In the genomic region with DNA sequence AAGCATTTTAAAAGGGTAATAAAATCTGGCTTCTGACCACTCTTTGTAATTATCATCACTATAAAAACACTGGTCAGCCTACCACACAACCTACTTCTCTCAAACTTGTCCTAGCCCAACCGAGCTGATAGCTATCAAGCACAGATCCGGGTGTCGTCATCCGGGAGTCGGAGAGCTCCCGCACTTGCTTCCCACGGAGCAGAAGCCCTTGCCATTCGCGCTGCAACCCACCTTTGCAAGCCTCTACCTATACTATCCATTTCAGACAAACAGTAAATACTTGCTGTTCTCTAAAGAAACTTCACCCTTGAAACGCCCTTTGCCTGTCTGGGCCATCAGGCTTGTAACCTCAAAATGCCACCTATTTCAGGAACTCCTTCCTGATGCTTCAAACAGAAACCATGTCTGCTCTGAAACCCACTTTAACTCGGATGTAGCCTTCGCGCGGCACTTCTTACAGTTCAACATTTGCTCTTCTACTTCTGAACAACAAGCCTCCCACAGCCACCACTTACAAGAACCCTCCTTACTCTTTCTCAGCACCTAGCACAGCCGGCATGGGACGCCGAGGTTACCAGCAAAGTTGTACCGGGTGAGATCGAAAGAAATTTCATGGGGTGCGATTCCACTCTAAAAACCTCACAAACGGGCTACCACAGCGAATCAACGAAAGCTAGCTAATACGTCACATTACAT, we compare ENCODE assay signal across 8 mouse cellular contexts. TPM values are rescaled to one million over a fixed set of nuclear protein-coding genes. Genes with fewer than 3 reads are reported as not detected.
DNase-seq lines count a peak whose midpoint lies in the region; ATAC-seq and TF ChIP-seq lines count a peak whose summit lies in the region.

No protein-coding gene starts in this region.

- no peak for ATAC-seq in forebrain, postnatal 0 days
- no peak for ATAC-seq in lung, postnatal 0 days

- peak overlapping the region; percentile 59 for H3K4me2 ChIP-seq in forebrain, postnatal 0 days (ENCODE audit: low read depth)
- peak overlapping the region; percentile 59 for H3K4me2 ChIP-seq in lung, postnatal 0 days (replicated peaks; ENCODE audit: low read depth, low read length)

- peak overlapping the region; percentile 79 for H3K4me3 ChIP-seq in bone marrow macrophage, adult 2 months (ENCODE audit: insufficient read depth, low read length)
- H3K4me3 ChIP-seq in forebrain, postnatal 0 days (ENCODE audit: low read depth, low read length): peak overlapping the region; percentile 53
- peak overlapping the region; percentile 82 for H3K4me3 ChIP-seq in kidney, adult 2 months (ENCODE audit: insufficient read depth, low read depth, low read length)
- peak overlapping the region; percentile 61 for H3K4me3 ChIP-seq in lung, postnatal 0 days (ENCODE audit: low read depth, low read length)
- H3K4me3 ChIP-seq in spleen, adult 2 months (ENCODE audit: extremely low read depth, insufficient read depth, insufficient read length): peak overlapping the region; percentile 74

- H3K9me3 ChIP-seq in forebrain, postnatal 0 days (ENCODE audit: low read length): no peaks in the 10 kb centered on the region
- no peaks in the 10 kb centered on the region for H3K9me3 ChIP-seq in lung, postnatal 0 days (ENCODE audit: low read length)

- H3K27ac ChIP-seq in bone marrow macrophage, adult 2 months (ENCODE audit: insufficient read depth, low read depth, low read length): peak overlapping the region; percentile 97
- H3K27ac ChIP-seq in forebrain, postnatal 0 days (ENCODE audit: low read depth, low read length): peak overlapping the region; percentile 99; the same call in 1 of the 2 replicates
- H3K27ac ChIP-seq in kidney, adult 2 months (ENCODE audit: insufficient read depth, low read depth, low read length): peak overlapping the region; percentile 56
- peak overlapping the region; percentile 99 for H3K27ac ChIP-seq in lung, postnatal 0 days (ENCODE audit: low read length)
- H3K27ac ChIP-seq in spleen, adult 2 months (ENCODE audit: insufficient read depth, low read length): peak overlapping the region; percentile 97

- no peaks in the 10 kb centered on the region for H3K36me3 ChIP-seq in forebrain, postnatal 0 days (ENCODE audit: insufficient read depth)
- no peaks in the 10 kb centered on the region for H3K36me3 ChIP-seq in kidney, adult 2 months (ENCODE audit: control insufficient read depth, insufficient read depth, low read length)
- no peaks in the 10 kb centered on the region for H3K36me3 ChIP-seq in lung, postnatal 0 days (ENCODE audit: insufficient read depth, low read length)
- no peaks in the 10 kb centered on the region for H3K36me3 ChIP-seq in spleen, adult 2 months (ENCODE audit: control insufficient read depth, insufficient read depth, low read length)

- DNase-seq in right cerebral cortex, adult 18-20 months: peak; percentile 5
- no peak for DNase-seq in right cerebral cortex, postnatal 36 days (ENCODE audit: low spot score in 2 of 2)
- peak; percentile 2 for DNase-seq in forebrain, postnatal 0 days
- DNase-seq in kidney, adult 2 months: peak; percentile 9
- DNase-seq in lung, postnatal 0 days (ENCODE audit: low spot score): peak; percentile 42
- peak; percentile 6 to 11 for DNase-seq in spleen, adult 2 months (ENCODE audit: low read depth in 1 of 2, low spot score in 2 of 2)
- DNase-seq in urinary bladder, postnatal 4 days (ENCODE audit: low spot score in 2 of 2): no peak

- TF ChIP-seq POLR2A in bone marrow macrophage, adult 2 months (IDR thresholded peaks at IDR 0.05; ENCODE audit: borderline replicate concordance, low read depth, low read length): no peak
- TF ChIP-seq POLR2A in kidney, adult 2 months (IDR thresholded peaks at IDR 0.05; ENCODE audit: low read depth, low read length): no peak
- no peak for TF ChIP-seq POLR2A in spleen, adult 2 months (IDR thresholded peaks at IDR 0.05; ENCODE audit: low read depth, low read length)

- peaks cover 22% of the 10 kb centered on the region for H3K4me1 ChIP-seq in bone marrow macrophage, adult 2 months (ENCODE audit: control insufficient read depth, insufficient read depth, low read length)
- H3K4me1 ChIP-seq in forebrain, postnatal 0 days (ENCODE audit: insufficient read depth): no peaks in the 10 kb centered on the region
- peaks cover 4% of the 10 kb centered on the region; the same call in 1 of the 2 replicates for H3K4me1 ChIP-seq in kidney, adult 2 months (ENCODE audit: control insufficient read depth, insufficient read depth, low read length)
- no peaks in the 10 kb centered on the region for H3K4me1 ChIP-seq in lung, postnatal 0 days (ENCODE audit: insufficient read depth, low read depth, low read length)
- peaks cover 2% of the 10 kb centered on the region; the same call in 1 of the 2 replicates for H3K4me1 ChIP-seq in spleen, adult 2 months (ENCODE audit: control insufficient read depth, insufficient read depth, insufficient read length)

- TF ChIP-seq EP300 in lung, postnatal 0 days (IDR thresholded peaks at IDR 0.05): no peak

- no peak for TF ChIP-seq CTCF in bone marrow macrophage, adult 2 months (IDR thresholded peaks at IDR 0.05; ENCODE audit: low read depth, low read length)
- TF ChIP-seq CTCF in forebrain, postnatal 0 days (IDR thresholded peaks at IDR 0.05; ENCODE audit: low read depth): no peak
- no peak for TF ChIP-seq CTCF in kidney, adult 2 months (conservative IDR thresholded peaks at IDR 0.05; ENCODE audit: insufficient read depth, insufficient read length, low read depth, low read length)
- TF ChIP-seq CTCF in lung, postnatal 0 days (IDR thresholded peaks at IDR 0.05): no peak
- no peak for TF ChIP-seq CTCF in spleen, adult 2 months (IDR thresholded peaks at IDR 0.05; ENCODE audit: extremely low read depth, insufficient read depth, insufficient read length, insufficient replicate concordance)

- peak overlapping the region; percentile 83 for H3K9ac ChIP-seq in forebrain, postnatal 0 days
- H3K9ac ChIP-seq in lung, postnatal 0 days (replicated peaks; ENCODE audit: low read depth): peak overlapping the region; percentile 40

- 32% methylated on average over 24 of the region's 24 CpGs for WGBS in forebrain, postnatal 0 days
- 2% methylated on average over 24 of the region's 24 CpGs for WGBS in kidney, adult 2 months
- 13% methylated on average over 24 of the region's 24 CpGs for WGBS in lung, postnatal 0 days
- WGBS in spleen, adult 2 months: 20% methylated on average over 24 of the region's 24 CpGs

- no peaks in the 10 kb centered on the region for H3K27me3 ChIP-seq in forebrain, postnatal 0 days (ENCODE audit: insufficient read depth, low read length)
- no peaks in the 10 kb centered on the region for H3K27me3 ChIP-seq in kidney, adult 2 months (replicated peaks; ENCODE audit: control insufficient read depth, insufficient read depth, low read length)
- no peaks in the 10 kb centered on the region for H3K27me3 ChIP-seq in lung, postnatal 0 days (replicated peaks; ENCODE audit: insufficient read depth, low read length)
- H3K27me3 ChIP-seq in spleen, adult 2 months (ENCODE audit: control insufficient read depth, insufficient read depth, low read length): no peaks in the 10 kb centered on the region

RNA-seq across cellular contexts. Expression of a gene that starts 2.2 kb away (rescaled TPM):
- polyA plus RNA-seq in bone marrow macrophage, adult 2 months (2012; ENCODE audit: insufficient read depth, insufficient read length, missing spikeins): 22.7 and 23.3 TPM in 2 replicates
- 27.3 and 41.9 TPM in 2 replicates for total RNA-seq in forebrain, postnatal 0 days (2014; rRNA removed)
- polyA plus RNA-seq in forebrain, postnatal 0 days (2015; fragmentation: Nextera tagmentation; extraction: Ambion mirVana): 12.7 and 18.2 TPM in 2 replicates
- polyA plus RNA-seq in kidney, adult 2 months (2012; rRNA removed): 4.2 and 5.4 TPM in 2 replicates
- 22.7 and 28.0 TPM in 2 replicates for polyA plus RNA-seq in lung, postnatal 0 days (2015; fragmentation: Nextera tagmentation; extraction: Ambion mirVana)
- polyA plus RNA-seq in spleen, adult 2 months (2012; rRNA removed): 3.7 and 3.8 TPM in 2 replicates

Comparison
In these comparisons a context has a peak if more than half of its experiments do, and no peak if none do; other contexts are left out.
1. DNase-seq: peak in right cerebral cortex, adult 18-20 months (single experiment), forebrain, postnatal 0 days (single experiment), kidney, adult 2 months (single experiment), lung, postnatal 0 days (single experiment) and spleen, adult 2 months (2 of 2); none in right cerebral cortex, postnatal 36 days (0 of 2) and urinary bladder, postnatal 4 days (0 of 2).
2. Peak in every context shown above with its lines, with median percentiles within 50 percentile points of each other: H3K27ac ChIP-seq and H3K4me3 ChIP-seq.